Mouse (Mus musculus): ENCODE data around the gene Syn2. TPM values are rescaled to one million over a fixed set of nuclear protein-coding genes. Genes with fewer than 3 reads are reported as not detected.

Gene Syn2
- total RNA-seq, 2 experiments from 2014 or later, result 4.5 to 5.8 TPM

DNA sequence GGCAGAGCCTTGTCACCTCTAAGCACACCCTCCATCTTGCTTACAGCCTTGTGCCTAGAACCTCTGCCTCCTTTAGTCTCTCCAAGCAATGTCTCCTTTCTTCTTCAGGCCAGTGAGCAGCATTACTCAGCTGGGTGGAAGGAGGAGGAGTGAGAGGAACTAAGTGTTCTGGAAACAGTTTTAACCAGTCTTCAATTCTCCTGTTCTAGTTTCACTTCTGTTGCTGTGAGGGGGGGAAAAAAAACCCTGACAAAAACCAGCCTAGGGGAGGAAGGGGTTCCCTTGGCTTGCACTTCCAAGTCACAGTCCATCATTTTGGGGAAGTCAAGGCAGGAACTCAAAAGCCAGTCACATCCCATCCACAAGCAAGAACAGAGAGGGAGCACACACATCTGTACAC is 196.3 kb downstream of the Syn2 start:
- DNase-seq (ENCODE audit: low spot score), result no peak
- intact Hi-C loops (cut with DNase I), result no loop called here

Small RNA genes lying within 50 kb of the gene (microRNA-seq; reads per million reads assigned to microRNA genes)
- gene Gm24767, result not detected

Other genes with a start within 250 kb of the Syn2 start
- 10 to 100 TPM; 24.3 to 24.9 TPM for gene Vgll4, start 164.9 kb upstream of the Syn2 start, total RNA-seq (2021)
- gene Tamm41, start 97.0 kb upstream of the Syn2 start, total RNA-seq (2021), result 10 to 100 TPM; 10.1 to 10.5 TPM
- not detected for gene Gm17482, start 92.4 kb downstream of the Syn2 start, total RNA-seq (2021)
- 10 to 100 TPM; 29.7 to 32.7 TPM for gene Timp4, start 117.3 kb downstream of the Syn2 start, total RNA-seq (2021)
- 10 to 100 TPM; 10.9 to 11.1 TPM for gene Pparg, start 226.0 kb downstream of the Syn2 start, total RNA-seq (2021)

Measured in heart, postnatal 25 days (tissue).